Mouse (Mus musculus) neural tube, embryonic 15.5 days (tissue): Measurements from ENCODE around the gene Polr3g. TPM values are rescaled to one million over a fixed set of nuclear protein-coding genes. Genes with fewer than 3 reads are reported as not detected.
A peak's percentile ranks its signal among the peaks of the same experiment; 100 is the strongest.
"Not testable (repeated sequence)": the region's sequence is repeated elsewhere in the genome, so short reads cannot be mapped to it uniquely, and the experiment has no call there.

Experiments
- ATAC-seq: fragments of 200-750 bp; cut with Nextera tagmentation; 2 replicates; pipeline ENCODE4 v1.8.0; 2017; ENCODE audit warnings: mild to moderate bottlenecking, moderate TSS enrichment, moderate library complexity; ENCODE audit not compliant: low FRiP score
- H3K27ac ChIP-seq: fragments of 300-500 bp; sonication (generic); replicated peaks from 2 replicates; pipeline ENCODE4 v1.5.1; 2015; ENCODE audit warnings: mild to moderate bottlenecking, inconsistent platforms
- H3K27me3 ChIP-seq: fragments of 300-500 bp; sonication (generic); replicated peaks from 2 replicates; pipeline ENCODE4 v1.6.1; 2015; ENCODE audit warnings: inconsistent platforms
- H3K36me3 ChIP-seq: fragments of 300-500 bp; sonication (generic); 2 replicates; pipeline ENCODE4 v1.6.1; 2015; ENCODE audit warnings: inconsistent platforms
- H3K4me1 ChIP-seq: fragments of 300-500 bp; sonication (generic); 2 replicates; pipeline ENCODE4 v1.6.1; 2015; ENCODE audit warnings: inconsistent platforms
- H3K4me2 ChIP-seq: fragments of 300-500 bp; sonication (generic); 2 replicates; pipeline ENCODE4 v1.6.1; 2015; ENCODE audit warnings: inconsistent platforms, mild to moderate bottlenecking, moderate library complexity
- H3K4me3 ChIP-seq: fragments of 300-500 bp; sonication (generic); replicated peaks from 2 replicates; pipeline ENCODE4 v1.5.1; 2015; ENCODE audit warnings: mild to moderate bottlenecking, inconsistent platforms
- H3K9ac ChIP-seq: fragments of 300-500 bp; sonication (generic); replicated peaks from 2 replicates; pipeline ENCODE4 v1.6.1; 2015; ENCODE audit warnings: mild to moderate bottlenecking, inconsistent platforms
- H3K9me3 ChIP-seq: fragments of 300-500 bp; sonication (generic); replicated peaks from 2 replicates; pipeline ENCODE4 v1.6.1; 2016; ENCODE audit warnings: inconsistent platforms
- WGBS: fragments of 180-500 bp; shearing (Covaris S2); methylation state at CpG from one replicate; pipeline ENCODE4 v1.1.7; 2015; ENCODE audit warnings: mixed read lengths; 5-methylcytosine and 5-hydroxymethylcytosine counted together
- polyA plus RNA-seq: library from polyadenylated mRNA; unstranded; fragments of >200 nt; fragmentation: Nextera tagmentation; extraction: Ambion mirVana; gene quantifications from 2 replicates; pipeline ENCODE4 v1.2.1, GENCODE M21; 2015

The Polr3g gene
- polyA plus RNA-seq, 1 experiment from 2014 or later = 8.2 TPM

GRCm38 (mm10) chr13:81646348-81646747 is 64.5 kb downstream of the Polr3g start:
- no peaks in the 10 kb centered on the region for H3K9me3 ChIP-seq
- H3K9ac ChIP-seq = no peak overlapping the region
- H3K27ac ChIP-seq = no peak overlapping the region
- WGBS = 88% methylated on average over 6 of the region's 6 CpGs
- H3K4me3 ChIP-seq = no peak overlapping the region
- H3K27me3 ChIP-seq = no peaks in the 10 kb centered on the region
- H3K36me3 ChIP-seq = no peaks in the 10 kb centered on the region
- H3K4me2 ChIP-seq = no peak overlapping the region
- no peak for ATAC-seq
- peaks cover 3% of the 10 kb centered on the region; the same call in 1 of the 2 replicates for H3K4me1 ChIP-seq

GRCm38 (mm10) chr13:81644047-81644565 is 66.7 kb downstream of the Polr3g start:
- Histone ChIP-seq H3K27ac (no peak overlapping the region), H3K9me3 (no peaks in the 10 kb centered on the region), H3K27me3 (no peaks in the 10 kb centered on the region), H3K4me1 (peaks cover 5% of the 10 kb centered on the region), H3K36me3 (no peaks in the 10 kb centered on the region), H3K9ac (no peak overlapping the region), H3K4me2 (no peak overlapping the region), H3K4me3 (no peak overlapping the region)
- no peak for ATAC-seq
- 90% methylated on average over 11 of the region's 11 CpGs for WGBS

DNA sequence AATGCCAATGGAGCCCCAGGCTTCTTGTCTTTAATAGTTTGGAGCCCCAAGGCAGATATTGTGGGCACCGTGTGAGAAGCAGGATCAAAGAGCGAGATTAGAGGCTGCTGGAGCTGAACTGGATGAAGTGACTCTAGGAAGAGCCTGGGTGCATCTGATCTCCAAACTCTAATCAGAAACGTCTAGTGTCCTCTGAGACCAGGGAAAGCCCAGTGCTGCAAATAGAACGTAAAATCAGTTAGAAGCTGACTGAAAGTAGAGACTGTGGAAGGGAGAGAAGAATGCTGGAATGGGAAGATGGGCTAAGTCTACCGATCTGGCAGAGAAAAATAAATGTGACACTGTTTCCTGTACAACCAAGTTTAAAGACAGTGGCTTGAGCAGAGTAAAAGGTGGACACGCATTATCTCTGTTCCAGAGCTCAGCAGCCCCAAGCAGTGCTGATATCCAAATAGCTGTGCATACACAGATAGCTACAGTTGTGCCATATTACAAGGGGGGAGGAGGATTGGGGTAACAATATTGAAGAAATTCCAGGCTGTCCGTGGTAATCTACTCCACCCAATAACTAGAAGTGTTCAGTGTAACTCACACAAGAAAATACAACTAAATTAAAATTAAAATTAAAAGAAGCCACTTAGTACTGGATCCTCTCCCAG is 68.2 kb downstream of the Polr3g start:
- WGBS = 64% methylated on average over 7 of the region's 7 CpGs
- no peak for ATAC-seq
- H3K27ac ChIP-seq = no peak overlapping the region
- H3K4me1 ChIP-seq = peaks cover 5% of the 10 kb centered on the region
- H3K27me3 ChIP-seq = no peaks in the 10 kb centered on the region
- H3K4me2 ChIP-seq = no peak overlapping the region
- no peak overlapping the region for H3K9ac ChIP-seq
- H3K9me3 ChIP-seq = no peaks in the 10 kb centered on the region
- no peaks in the 10 kb centered on the region for H3K36me3 ChIP-seq
- H3K4me3 ChIP-seq = no peak overlapping the region

DNA sequence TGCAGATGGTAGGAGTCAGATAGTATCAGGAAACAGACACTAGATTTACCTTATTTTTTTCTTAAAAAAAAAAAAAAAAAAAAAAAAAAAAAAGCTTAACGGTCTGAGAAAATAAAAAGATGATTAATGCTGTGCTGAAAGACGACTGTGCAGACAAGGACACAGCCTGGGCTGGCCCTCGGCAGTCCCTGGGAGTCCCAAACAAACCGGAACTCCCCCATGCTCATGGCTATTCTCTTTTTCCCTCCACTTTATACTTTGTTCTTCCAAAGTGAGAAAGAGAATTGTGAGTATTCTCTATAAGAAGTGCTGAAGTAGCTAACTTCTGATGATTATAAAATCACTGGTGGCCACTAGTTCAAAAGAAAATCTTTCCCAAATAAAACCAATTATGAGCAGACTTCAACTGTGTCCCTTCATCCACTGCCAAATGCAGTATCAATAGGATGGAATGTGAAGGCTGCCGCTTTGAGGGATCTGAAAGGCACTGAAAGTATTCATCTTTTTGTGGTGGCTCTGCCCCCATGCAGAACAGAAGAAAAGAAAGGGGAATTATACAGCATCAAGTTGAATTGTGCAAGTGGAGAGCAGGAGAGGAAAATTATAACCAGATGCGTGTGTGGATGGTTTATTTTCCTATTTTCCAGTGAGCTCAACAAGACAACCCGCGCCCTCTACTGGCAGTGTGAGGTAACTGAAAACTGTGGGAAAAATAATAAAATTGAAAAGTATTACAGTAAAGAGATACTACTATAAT is 69.3 kb downstream of the Polr3g start:
- peak; percentile 63; the same call in 1 of the 2 replicates for ATAC-seq
- Histone ChIP-seq H3K9ac (peak overlapping the region; percentile 42), H3K4me1 (peaks cover 5% of the 10 kb centered on the region), H3K27ac (no peak overlapping the region), H3K4me2 (peak overlapping the region; percentile 61), H3K4me3 (peak overlapping the region; percentile 30), H3K9me3 (no peaks in the 10 kb centered on the region), H3K36me3 (no peaks in the 10 kb centered on the region), H3K27me3 (no peaks in the 10 kb centered on the region)
- 5% methylated on average over 8 of the region's 8 CpGs for WGBS

GRCm38 (mm10) chr13:81640881-81641280 is 69.9 kb downstream of the Polr3g start:
- no peak overlapping the region for H3K4me3 ChIP-seq
- H3K4me2 ChIP-seq = peak overlapping the region; percentile 61; the same call in 1 of the 2 replicates
- peaks cover 5% of the 10 kb centered on the region for H3K4me1 ChIP-seq
- no peaks in the 10 kb centered on the region for H3K27me3 ChIP-seq
- WGBS = 37% methylated on average over 6 of the region's 6 CpGs
- H3K9me3 ChIP-seq = no peaks in the 10 kb centered on the region
- H3K36me3 ChIP-seq = no peaks in the 10 kb centered on the region
- no peak for ATAC-seq
- H3K27ac ChIP-seq = no peak overlapping the region
- H3K9ac ChIP-seq = no peak overlapping the region

GRCm38 (mm10) chr13:81639624-81640023 is 71.2 kb downstream of the Polr3g start:
- ATAC-seq = no peak
- no peak overlapping the region for H3K27ac ChIP-seq
- no peaks in the 10 kb centered on the region for H3K27me3 ChIP-seq
- H3K4me2 ChIP-seq = no peak overlapping the region
- peaks cover 5% of the 10 kb centered on the region for H3K4me1 ChIP-seq
- no peaks in the 10 kb centered on the region for H3K36me3 ChIP-seq
- H3K4me3 ChIP-seq = no peak overlapping the region
- no peak overlapping the region for H3K9ac ChIP-seq
- H3K9me3 ChIP-seq = no peaks in the 10 kb centered on the region
- 20% methylated on average over 4 of the region's 4 CpGs for WGBS

DNA sequence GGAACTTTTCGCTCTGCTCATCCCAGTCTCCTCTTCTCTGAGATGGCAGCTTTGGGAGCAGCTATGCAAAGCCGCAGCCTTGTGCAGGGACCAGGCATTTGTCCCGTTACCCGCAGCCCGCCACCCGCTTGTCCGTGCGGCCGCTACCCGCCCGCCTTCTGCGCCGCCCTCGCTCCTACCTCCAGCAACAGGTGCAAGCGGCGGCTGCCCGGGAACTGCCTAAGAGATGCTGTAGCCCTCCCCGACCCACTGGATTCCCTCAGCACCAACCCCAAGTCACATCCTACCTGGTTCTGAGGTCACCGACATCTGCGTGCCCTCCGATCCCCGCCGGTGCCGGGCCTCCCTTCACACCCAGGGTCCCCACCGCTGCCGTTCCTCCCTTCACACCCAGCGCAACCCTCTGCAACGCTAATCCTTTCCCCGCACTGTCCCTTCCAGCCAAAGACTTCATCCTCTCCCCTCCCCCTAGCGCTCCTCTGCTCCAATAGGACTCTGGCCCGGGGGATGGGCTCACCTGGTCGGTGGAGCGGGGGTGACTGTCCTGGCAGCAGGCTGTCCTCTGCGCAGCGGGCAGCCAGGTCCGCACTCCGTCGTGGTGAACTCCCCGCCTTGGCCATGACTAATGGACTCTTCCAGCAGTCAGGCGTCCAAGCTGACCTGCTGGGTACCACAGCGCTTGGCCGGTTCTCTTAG is 77.9 kb downstream of the Polr3g start, which contains the start of gene Adgrv1:
Gene Adgrv1 (minus strand): TSS at position 435 of the 696 bp plus-strand sequence.
- H3K27me3 ChIP-seq = peaks cover 4% of the 10 kb centered on the region; the same call in 1 of the 2 replicates
- H3K36me3 ChIP-seq = no peaks in the 10 kb centered on the region
- WGBS = under 1% methylated on average over 42 of the region's 42 CpGs
- H3K4me2 ChIP-seq = peak within 1 kb of the TSS; percentile 98
- peak; percentile 99 for ATAC-seq
- H3K9me3 ChIP-seq = no peaks in the 10 kb centered on the region
- peaks cover 12% of the 10 kb centered on the region for H3K4me1 ChIP-seq
- peak within 1 kb of the TSS; percentile 63 for H3K4me3 ChIP-seq
- H3K27ac ChIP-seq = 0 out of 2 replicates have a peak within 1 kb of the TSS, but pooled peaks have one; percentile 33
- peak within 1 kb of the TSS; percentile 53 for H3K9ac ChIP-seq

GRCm38 (mm10) chr13:81630566-81630965 is 80.2 kb downstream of the Polr3g start:
- H3K27me3 ChIP-seq = peaks cover 4% of the 10 kb centered on the region; the same call in 1 of the 2 replicates
- no peak overlapping the region for H3K9ac ChIP-seq
- no peak for ATAC-seq
- H3K4me1 ChIP-seq = peaks cover 12% of the 10 kb centered on the region
- no peak overlapping the region for H3K27ac ChIP-seq
- H3K36me3 ChIP-seq = no peaks in the 10 kb centered on the region
- H3K4me2 ChIP-seq = peak overlapping the region; percentile 2; the same call in 1 of the 2 replicates
- H3K4me3 ChIP-seq = no peak overlapping the region
- H3K9me3 ChIP-seq = no peaks in the 10 kb centered on the region
- WGBS = 18% methylated on average over 5 of the region's 5 CpGs

GRCm38 (mm10) chr13:81629395-81629794 is 81.4 kb downstream of the Polr3g start:
- 0 out of 2 replicates have a peak overlapping the region, but pooled peaks have one; percentile 9 for H3K27ac ChIP-seq
- H3K9me3 ChIP-seq = no peaks in the 10 kb centered on the region
- H3K27me3 ChIP-seq = peaks cover 4% of the 10 kb centered on the region; the same call in 1 of the 2 replicates
- H3K36me3 ChIP-seq = no peaks in the 10 kb centered on the region
- no peak for ATAC-seq
- WGBS = 24% methylated on average over 3 of the region's 3 CpGs
- no peak overlapping the region for H3K9ac ChIP-seq
- no peak overlapping the region for H3K4me2 ChIP-seq
- peaks cover 12% of the 10 kb centered on the region for H3K4me1 ChIP-seq
- H3K4me3 ChIP-seq = no peak overlapping the region

DNA sequence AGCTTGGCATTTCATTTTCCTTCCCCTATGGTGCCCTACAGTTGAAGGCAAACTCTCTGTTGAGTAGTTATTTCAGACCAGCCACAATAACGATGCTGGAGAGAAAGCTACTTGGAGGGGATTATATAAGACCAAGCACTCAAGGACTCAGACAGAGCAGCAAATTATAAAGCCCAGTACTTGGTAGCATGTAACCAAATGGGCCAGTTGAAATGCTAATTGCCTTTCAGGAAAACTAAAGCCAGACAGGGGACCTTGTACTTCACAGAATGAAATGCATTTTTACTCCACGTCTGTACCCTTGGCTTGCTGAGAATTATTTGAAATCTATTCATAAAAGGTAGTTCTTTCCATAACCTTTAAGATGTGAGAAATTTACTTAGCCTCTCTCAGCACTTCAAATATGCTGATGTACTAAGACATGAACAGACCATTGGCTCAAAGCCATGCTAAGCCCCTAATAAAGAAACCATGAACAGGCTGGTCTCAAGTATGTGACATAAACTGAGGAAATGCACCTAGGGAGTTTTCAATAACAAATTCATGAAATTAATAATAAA is 82.1 kb downstream of the Polr3g start:
- Histone ChIP-seq H3K4me2 (no peak overlapping the region), H3K4me3 (no peak overlapping the region), H3K9ac (no peak overlapping the region), H3K36me3 (no peaks in the 10 kb centered on the region), H3K9me3 (no peaks in the 10 kb centered on the region), H3K27ac (no peak overlapping the region), H3K27me3 (peaks cover 4% of the 10 kb centered on the region; the same call in 1 of the 2 replicates), H3K4me1 (peaks cover 12% of the 10 kb centered on the region)
- ATAC-seq = no peak
- 10% methylated on average over 2 of the region's 2 CpGs for WGBS

DNA sequence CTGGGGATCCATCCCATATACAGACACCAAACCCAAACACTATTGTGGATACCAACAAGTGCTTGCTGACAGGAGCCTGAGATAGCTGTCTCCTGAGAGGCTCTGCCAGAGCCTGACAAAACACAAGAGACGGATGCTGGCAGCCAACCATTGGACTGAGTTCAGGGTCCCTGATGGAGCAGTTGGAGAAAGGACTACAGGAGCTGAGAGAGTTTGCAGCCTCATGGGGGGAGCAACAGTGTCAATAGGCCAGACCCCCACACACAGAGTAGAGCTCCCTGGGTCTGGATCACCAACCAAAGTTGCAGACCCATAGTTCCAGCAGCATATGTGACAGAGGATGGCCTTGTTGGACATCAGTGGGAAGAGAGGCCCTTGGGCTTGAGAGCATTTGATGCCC is 83.0 kb downstream of the Polr3g start:
- H3K27ac ChIP-seq, H3K9me3 ChIP-seq, H3K27me3 ChIP-seq, ATAC-seq, H3K4me1 ChIP-seq, H3K36me3 ChIP-seq, H3K9ac ChIP-seq, H3K4me2 ChIP-seq, H3K4me3 ChIP-seq: not testable (repeated sequence)
- 47% methylated on average over 1 of the region's 1 CpGs for WGBS
